Mouse (Mus musculus): ENCODE results near the gene Pycard. TPM values are rescaled to one million over a fixed set of nuclear protein-coding genes. Genes with fewer than 3 reads are reported as not detected.

Gene Pycard
- polyA plus RNA-seq, 1 experiment from 2014 or later, result 35.6 TPM

Other genes starting within 250 kb of the Pycard start
- 2.5 and 3.3 TPM in 2 replicates for gene Fbxl19, start 249.3 kb downstream of the Pycard start, polyA plus RNA-seq (2014; fragmentation: Nextera tagmentation; extraction: Ambion mirVana)
- gene Orai3, start 224.1 kb downstream of the Pycard start, polyA plus RNA-seq (2014; fragmentation: Nextera tagmentation; extraction: Ambion mirVana), result 13.3 and 14.5 TPM in 2 replicates
- gene Setd1a, start 217.2 kb downstream of the Pycard start, polyA plus RNA-seq (2014; fragmentation: Nextera tagmentation; extraction: Ambion mirVana), result 16.9 and 20.8 TPM in 2 replicates
- gene Gm49388, start 208.3 kb downstream of the Pycard start, polyA plus RNA-seq (2014; fragmentation: Nextera tagmentation; extraction: Ambion mirVana), result 0.46 TPM in 1 of 2 replicates, not detected in the other
- 18.1 and 23.5 TPM in 2 replicates for gene Hsd3b7, start 193.3 kb downstream of the Pycard start, polyA plus RNA-seq (2014; fragmentation: Nextera tagmentation; extraction: Ambion mirVana)
- 20.5 and 22.8 TPM in 2 replicates for gene Stx4a, start 169.6 kb downstream of the Pycard start, polyA plus RNA-seq (2014; fragmentation: Nextera tagmentation; extraction: Ambion mirVana)
- 1.4 and 1.8 TPM in 2 replicates for gene Stx1b, start 169.3 kb downstream of the Pycard start, polyA plus RNA-seq (2014; fragmentation: Nextera tagmentation; extraction: Ambion mirVana)
- 10.1 and 12.0 TPM in 2 replicates for gene Zfp646, start 117.6 kb downstream of the Pycard start, polyA plus RNA-seq (2014; fragmentation: Nextera tagmentation; extraction: Ambion mirVana)
- 10.1 and 11.5 TPM in 2 replicates for gene Zfp668, start 117.0 kb downstream of the Pycard start, polyA plus RNA-seq (2014; fragmentation: Nextera tagmentation; extraction: Ambion mirVana)
- 0.90 and 2.0 TPM in 2 replicates for gene Prss53, start 102.9 kb downstream of the Pycard start, polyA plus RNA-seq (2014; fragmentation: Nextera tagmentation; extraction: Ambion mirVana)
- not detected in 2 replicates for gene Gm21974, start 98.4 kb downstream of the Pycard start, polyA plus RNA-seq (2014; fragmentation: Nextera tagmentation; extraction: Ambion mirVana)
- gene Vkorc1, start 98.2 kb downstream of the Pycard start, polyA plus RNA-seq (2014; fragmentation: Nextera tagmentation; extraction: Ambion mirVana), result 98.7 and 101 TPM in 2 replicates
- gene Bckdk, start 89.8 kb downstream of the Pycard start, polyA plus RNA-seq (2014; fragmentation: Nextera tagmentation; extraction: Ambion mirVana), result 166 and 174 TPM in 2 replicates
- 30.7 and 32.6 TPM in 2 replicates for gene Kat8, start 81.4 kb downstream of the Pycard start, polyA plus RNA-seq (2014; fragmentation: Nextera tagmentation; extraction: Ambion mirVana)
- gene Prss8, start 63.8 kb downstream of the Pycard start, polyA plus RNA-seq (2014; fragmentation: Nextera tagmentation; extraction: Ambion mirVana), result 0.94 and 0.96 TPM in 2 replicates
- 10.3 and 10.6 TPM in 2 replicates for gene Prss36, start 47.1 kb downstream of the Pycard start, polyA plus RNA-seq (2014; fragmentation: Nextera tagmentation; extraction: Ambion mirVana)
- gene Fus, start 26.4 kb downstream of the Pycard start, polyA plus RNA-seq (2014; fragmentation: Nextera tagmentation; extraction: Ambion mirVana), result 33.2 and 40.3 TPM in 2 replicates
- gene Trim72, start 10.1 kb upstream of the Pycard start, polyA plus RNA-seq (2014; fragmentation: Nextera tagmentation; extraction: Ambion mirVana), result 0.30 and 0.69 TPM in 2 replicates
- gene Itgam, start 68.8 kb upstream of the Pycard start, polyA plus RNA-seq (2014; fragmentation: Nextera tagmentation; extraction: Ambion mirVana), result 0.29 and 0.34 TPM in 2 replicates
- not detected in 2 replicates for gene Gm49368, start 68.8 kb upstream of the Pycard start, polyA plus RNA-seq (2014; fragmentation: Nextera tagmentation; extraction: Ambion mirVana)
- gene Itgax, start 135.7 kb upstream of the Pycard start, polyA plus RNA-seq (2014; fragmentation: Nextera tagmentation; extraction: Ambion mirVana), result 0.06 and 0.11 TPM in 2 replicates
- not detected in 2 replicates for gene Itgad, start 160.5 kb upstream of the Pycard start, polyA plus RNA-seq (2014; fragmentation: Nextera tagmentation; extraction: Ambion mirVana)
- 543 and 571 TPM in 2 replicates for gene Cox6a2, start 212.5 kb upstream of the Pycard start, polyA plus RNA-seq (2014; fragmentation: Nextera tagmentation; extraction: Ambion mirVana)
- 7.7 and 8.7 TPM in 2 replicates for gene Armc5, start 243.5 kb upstream of the Pycard start, polyA plus RNA-seq (2014; fragmentation: Nextera tagmentation; extraction: Ambion mirVana)
- 6.6 and 7.9 TPM in 2 replicates for gene 9130023H24Rik, start 244.2 kb upstream of the Pycard start, polyA plus RNA-seq (2014; fragmentation: Nextera tagmentation; extraction: Ambion mirVana)

All from heart, embryonic 11.5 days (tissue).